Mouse (Mus musculus) inflammation-experienced regulatory T-cells, adult 6 months (primary cell): ENCODE measurements around the gene Bcl3. TPM values are rescaled to one million over a fixed set of nuclear protein-coding genes. Genes with fewer than 3 reads are reported as not detected.

Experiments used
- ATAC-seq: one replicate; pipeline ENCODE4 v1.8.0; 2017
- polyA plus RNA-seq, 3 experiments: library from polyadenylated mRNA; unstranded; fragments of 100-300 nt; shearing (Covaris generic); gene quantifications; one replicate each; pipeline ENCODE4 v1.2.1; 2017

Gene Bcl3
- polyA plus RNA-seq, 3 experiments from 2014 or later: 13.6 to 19.9 (median 18.5) TPM

- ATAC-seq: no peak
Measured at GRCm38 (mm10) chr7:19831837-19832236, 9.3 kb upstream of the Bcl3 start.

- ATAC-seq: no peak
Measured at GRCm38 (mm10) chr7:19830682-19831156, 8.1 kb upstream of the Bcl3 start.

GRCm38 (mm10) chr7:19829694-19830093, 7.1 kb upstream of the Bcl3 start:
- no peak for ATAC-seq

- no peak for ATAC-seq
Measured at GRCm38 (mm10) chr7:19826756-19827155, 4.2 kb upstream of the Bcl3 start.

GRCm38 (mm10) chr7:19824182-19824973, 1.8 kb upstream of the Bcl3 start:
- peak; percentile 81 for ATAC-seq

GRCm38 (mm10) chr7:19823256-19824181, 949 bp upstream of the Bcl3 start:
- ATAC-seq: peak; percentile 15

- ATAC-seq: no peak
Measured at GRCm38 (mm10) chr7:19822193-19822592, 377 bp downstream of the Bcl3 start.

- ATAC-seq: no peak
Measured at GRCm38 (mm10) chr7:19821633-19822032, 937 bp downstream of the Bcl3 start.

- ATAC-seq: no peak
Measured at GRCm38 (mm10) chr7:19820347-19821048, 2.1 kb downstream of the Bcl3 start.

- ATAC-seq: no peak
Measured at GRCm38 (mm10) chr7:19818875-19819274, 3.7 kb downstream of the Bcl3 start.

GRCm38 (mm10) chr7:19818440-19818839, 4.1 kb downstream of the Bcl3 start:
- no peak for ATAC-seq

- ATAC-seq: peak; percentile 80
Measured at GRCm38 (mm10) chr7:19817382-19818105, 5.0 kb downstream of the Bcl3 start.

- peak; percentile 41 for ATAC-seq
Measured at GRCm38 (mm10) chr7:19816224-19816771, 6.3 kb downstream of the Bcl3 start.

GRCm38 (mm10) chr7:19815296-19816223, 7.0 kb downstream of the Bcl3 start:
- ATAC-seq: peak; percentile 44

GRCm38 (mm10) chr7:19813579-19814122, 8.9 kb downstream of the Bcl3 start:
- ATAC-seq: no peak

GRCm38 (mm10) chr7:19813161-19813560, 9.4 kb downstream of the Bcl3 start:
- ATAC-seq: no peak

- ATAC-seq: no peak
Measured at GRCm38 (mm10) chr7:19811114-19811513, 11.5 kb downstream of the Bcl3 start.

GRCm38 (mm10) chr7:19809369-19809768, 13.2 kb downstream of the Bcl3 start:
- no peak for ATAC-seq

GRCm38 (mm10) chr7:19806356-19806969, 16.1 kb downstream of the Bcl3 start:
- ATAC-seq: no peak

- peak; percentile 79 for ATAC-seq
Measured at GRCm38 (mm10) chr7:19802995-19803394, 19.6 kb downstream of the Bcl3 start.
